Mouse (Mus musculus): ENCODE results near the gene Sytl1. TPM values are rescaled to one million over a fixed set of nuclear protein-coding genes. Genes with fewer than 3 reads are reported as not detected.

Gene Sytl1
- total RNA-seq, 1 experiment, result 2.0 TPM

DNA sequence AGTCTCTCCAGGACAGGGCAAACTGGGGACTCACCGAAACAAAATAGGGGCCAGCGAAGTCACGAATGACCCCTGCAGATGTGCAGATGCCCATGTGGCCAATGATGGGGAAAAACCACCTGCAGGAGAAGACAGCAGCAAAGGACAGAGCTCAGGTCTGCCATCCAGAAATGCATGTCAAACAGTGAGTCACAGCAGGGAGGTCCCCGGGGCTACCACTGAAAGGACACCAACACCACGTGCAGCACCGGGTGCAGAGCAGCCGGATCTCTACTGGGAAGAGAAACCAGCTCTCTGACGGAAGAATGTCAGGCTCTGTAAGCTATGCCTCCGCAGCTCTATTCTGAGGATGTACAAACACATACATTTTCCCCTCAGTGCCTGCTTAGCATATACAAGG is 8.0 kb upstream of the Sytl1 start:
- no peaks in the 10 kb centered on the region for H3K4me1 ChIP-seq (ENCODE audit: control insufficient read depth in 2 of 2, insufficient read depth in 2 of 2, low read length in 2 of 2, poor library complexity in 1 of 2)
- no peak for DNase-seq (ENCODE audit: low read depth, low spot score)
- in situ Hi-C loops (cut with MboI; ENCODE audit: low sequenced_read_pairs in 2 of 2, unreplicated experiment in 2 of 2), result no loop called here
- no peak overlapping the region for H3K27ac ChIP-seq (ENCODE audit: insufficient read depth, low read depth, low read length, poor library complexity, severe bottlenecking)
- no peak overlapping the region for H3K4me3 ChIP-seq (ENCODE audit: insufficient read depth in 1 of 2, low read depth in 1 of 2, low read length in 2 of 2, poor library complexity in 1 of 2, severe bottlenecking in 1 of 2)
- no peak overlapping the region for H3K9ac ChIP-seq (ENCODE audit: insufficient read depth, low read depth, low read length, poor library complexity, severe bottlenecking)
- H3K36me3 ChIP-seq (ENCODE audit: control insufficient read depth, insufficient read depth, low read length, poor library complexity, severe bottlenecking), result peaks cover 39% of the 10 kb centered on the region
- H3K9me3 ChIP-seq (ENCODE audit: control insufficient read depth, insufficient read depth, low read depth, low read length), result no peaks in the 10 kb centered on the region
- TF ChIP-seq HCFC1 (IDR thresholded peaks at IDR 0.05; ENCODE audit: borderline replicate concordance, insufficient read depth, low read length) (no peak), CHD2 (IDR thresholded peaks at IDR 0.05; ENCODE audit: low read depth, low read length) (no peak), ZC3H11A (IDR thresholded peaks at IDR 0.05; ENCODE audit: borderline replicate concordance, low read depth, low read length) (no peak), MAFK (IDR thresholded peaks at IDR 0.05; ENCODE audit: insufficient read depth, low read depth, low read length) (no peak), ZNF384 (IDR thresholded peaks at IDR 0.05; ENCODE audit: low read depth, low read length) (no peak)

DNA sequence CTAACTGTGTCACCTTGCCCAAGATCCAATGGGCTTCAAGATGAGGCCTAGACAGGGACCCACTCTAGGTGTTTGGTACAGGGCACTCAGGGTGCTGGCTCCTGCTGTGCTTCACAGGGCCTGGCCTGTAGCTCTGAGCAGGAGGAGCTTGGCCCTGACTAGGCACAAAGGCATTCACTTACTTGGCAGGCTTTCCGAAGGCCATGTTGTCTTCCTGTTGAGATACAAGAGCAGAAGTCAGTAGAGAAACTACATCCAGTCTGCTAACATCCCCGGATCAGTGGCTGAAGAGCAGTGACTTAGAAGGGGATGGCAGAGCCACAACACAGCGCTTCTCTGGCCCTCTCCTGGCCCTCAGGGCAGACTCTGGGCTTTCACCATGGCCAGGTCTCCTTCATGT is 6.7 kb upstream of the Sytl1 start:
- no peaks in the 10 kb centered on the region for H3K9me3 ChIP-seq (ENCODE audit: control insufficient read depth, insufficient read depth, low read depth, low read length)
- H3K36me3 ChIP-seq (ENCODE audit: control insufficient read depth, insufficient read depth, low read length, poor library complexity, severe bottlenecking), result peaks cover 43% of the 10 kb centered on the region

GRCm38 (mm10) chr4:133268931-133269330 is 6.0 kb upstream of the Sytl1 start:
- Histone ChIP-seq H3K9ac (ENCODE audit: insufficient read depth, low read depth, low read length, poor library complexity, severe bottlenecking) (no peak overlapping the region), H3K4me3 (ENCODE audit: insufficient read depth in 1 of 2, low read depth in 1 of 2, low read length in 2 of 2, poor library complexity in 1 of 2, severe bottlenecking in 1 of 2) (no peak overlapping the region), H3K36me3 (ENCODE audit: control insufficient read depth, insufficient read depth, low read length, poor library complexity, severe bottlenecking) (peaks cover 43% of the 10 kb centered on the region), H3K4me1 (ENCODE audit: control insufficient read depth in 2 of 2, insufficient read depth in 2 of 2, low read length in 2 of 2, poor library complexity in 1 of 2) (no peaks in the 10 kb centered on the region), H3K9me3 (ENCODE audit: control insufficient read depth, insufficient read depth, low read depth, low read length) (no peaks in the 10 kb centered on the region), H3K27ac (ENCODE audit: insufficient read depth, low read depth, low read length, poor library complexity, severe bottlenecking) (no peak overlapping the region)
- in situ Hi-C loops (cut with MboI; ENCODE audit: low sequenced_read_pairs in 2 of 2, unreplicated experiment in 2 of 2), result no loop called here
- DNase-seq (ENCODE audit: low read depth, low spot score), result no peak
- TF ChIP-seq ZC3H11A (IDR thresholded peaks at IDR 0.05; ENCODE audit: borderline replicate concordance, low read depth, low read length), result no peak
- TF ChIP-seq ZNF384 (IDR thresholded peaks at IDR 0.05; ENCODE audit: low read depth, low read length), result no peak
- TF ChIP-seq MAFK (IDR thresholded peaks at IDR 0.05; ENCODE audit: insufficient read depth, low read depth, low read length), result no peak
- TF ChIP-seq HCFC1 (IDR thresholded peaks at IDR 0.05; ENCODE audit: borderline replicate concordance, insufficient read depth, low read length), result no peak
- no peak for TF ChIP-seq CHD2 (IDR thresholded peaks at IDR 0.05; ENCODE audit: low read depth, low read length)

More for the DNA sequence above, 6.7 kb upstream of the Sytl1 start:
- Histone ChIP-seq H3K4me1 (ENCODE audit: control insufficient read depth in 2 of 2, insufficient read depth in 2 of 2, low read length in 2 of 2, poor library complexity in 1 of 2) (no peaks in the 10 kb centered on the region), H3K27ac (ENCODE audit: insufficient read depth, low read depth, low read length, poor library complexity, severe bottlenecking) (no peak overlapping the region), H3K9ac (ENCODE audit: insufficient read depth, low read depth, low read length, poor library complexity, severe bottlenecking) (no peak overlapping the region), H3K4me3 (ENCODE audit: insufficient read depth in 1 of 2, low read depth in 1 of 2, low read length in 2 of 2, poor library complexity in 1 of 2, severe bottlenecking in 1 of 2) (no peak overlapping the region)
- DNase-seq (ENCODE audit: low read depth, low spot score), result no peak
- no peak for TF ChIP-seq ZNF384 (IDR thresholded peaks at IDR 0.05; ENCODE audit: low read depth, low read length)
- in situ Hi-C loops (cut with MboI; ENCODE audit: low sequenced_read_pairs in 2 of 2, unreplicated experiment in 2 of 2), result no loop called here

DNA sequence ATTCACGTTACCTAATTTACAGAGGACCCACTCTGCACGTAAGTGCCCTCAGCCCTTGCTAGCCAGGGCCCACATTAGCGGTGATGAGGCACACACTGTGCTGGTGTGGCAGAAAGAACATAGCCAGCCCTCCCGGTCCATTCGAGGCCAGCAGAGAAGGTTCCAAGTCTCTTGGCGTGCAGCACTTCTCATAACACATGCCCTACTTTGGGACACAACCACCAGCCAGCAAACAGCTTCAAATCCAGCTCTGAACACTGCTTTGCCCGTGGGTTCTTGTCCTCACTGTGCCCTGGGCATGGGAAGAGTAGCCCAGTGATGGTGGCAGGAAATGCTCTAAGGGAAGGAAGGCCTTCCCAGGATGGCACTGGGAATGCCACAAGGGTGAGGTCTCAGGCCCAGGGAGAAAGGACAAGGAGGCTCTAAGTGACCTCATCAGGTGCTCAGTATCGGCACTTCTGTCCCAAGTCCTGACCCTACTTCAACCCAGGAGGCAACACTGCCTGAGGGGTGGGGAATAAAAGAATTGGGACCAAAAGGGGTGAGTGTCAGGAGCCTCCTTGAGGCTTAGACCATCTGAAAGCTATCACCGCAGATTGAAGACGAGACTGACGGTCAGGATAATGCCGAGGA is 3.5 kb upstream of the Sytl1 start:
- H3K27ac ChIP-seq (ENCODE audit: insufficient read depth, low read depth, low read length, poor library complexity, severe bottlenecking), result no peak overlapping the region
- in situ Hi-C loops (cut with MboI; ENCODE audit: low sequenced_read_pairs in 2 of 2, unreplicated experiment in 2 of 2), result no loop called here
- no peak overlapping the region for H3K4me3 ChIP-seq (ENCODE audit: insufficient read depth in 1 of 2, low read depth in 1 of 2, low read length in 2 of 2, poor library complexity in 1 of 2, severe bottlenecking in 1 of 2)
- H3K9me3 ChIP-seq (ENCODE audit: control insufficient read depth, insufficient read depth, low read depth, low read length), result no peaks in the 10 kb centered on the region
- H3K4me1 ChIP-seq (ENCODE audit: control insufficient read depth in 2 of 2, insufficient read depth in 2 of 2, low read length in 2 of 2, poor library complexity in 1 of 2), result peaks cover 0 to 8% of the 10 kb centered on the region in 2 experiments; a peak in 1 of 4 replicates
- DNase-seq (ENCODE audit: low read depth, low spot score), result no peak
- peaks cover 43% of the 10 kb centered on the region for H3K36me3 ChIP-seq (ENCODE audit: control insufficient read depth, insufficient read depth, low read length, poor library complexity, severe bottlenecking)
- no peak overlapping the region for H3K9ac ChIP-seq (ENCODE audit: insufficient read depth, low read depth, low read length, poor library complexity, severe bottlenecking)
- TF ChIP-seq ZC3H11A (IDR thresholded peaks at IDR 0.05; ENCODE audit: borderline replicate concordance, low read depth, low read length) (no peak), HCFC1 (IDR thresholded peaks at IDR 0.05; ENCODE audit: borderline replicate concordance, insufficient read depth, low read length) (no peak), ZNF384 (IDR thresholded peaks at IDR 0.05; ENCODE audit: low read depth, low read length) (no peak), MAFK (IDR thresholded peaks at IDR 0.05; ENCODE audit: insufficient read depth, low read depth, low read length) (no peak), CHD2 (IDR thresholded peaks at IDR 0.05; ENCODE audit: low read depth, low read length) (no peak)

- H3K36me3 ChIP-seq (ENCODE audit: control insufficient read depth, insufficient read depth, low read length, poor library complexity, severe bottlenecking), result peaks cover 41% of the 10 kb centered on the region
- no peaks in the 10 kb centered on the region for H3K9me3 ChIP-seq (ENCODE audit: control insufficient read depth, insufficient read depth, low read depth, low read length)
- in situ Hi-C loops (cut with MboI; ENCODE audit: low sequenced_read_pairs in 2 of 2, unreplicated experiment in 2 of 2), result no loop called here
- no peak for DNase-seq (ENCODE audit: low read depth, low spot score)
- no peak overlapping the region for H3K9ac ChIP-seq (ENCODE audit: insufficient read depth, low read depth, low read length, poor library complexity, severe bottlenecking)
- no peak overlapping the region for H3K4me3 ChIP-seq (ENCODE audit: insufficient read depth in 1 of 2, low read depth in 1 of 2, low read length in 2 of 2, poor library complexity in 1 of 2, severe bottlenecking in 1 of 2)
- H3K27ac ChIP-seq (ENCODE audit: insufficient read depth, low read depth, low read length, poor library complexity, severe bottlenecking), result no peak overlapping the region
- peaks cover 0 to 8% of the 10 kb centered on the region in 2 experiments; a peak in 1 of 4 replicates for H3K4me1 ChIP-seq (ENCODE audit: control insufficient read depth in 2 of 2, insufficient read depth in 2 of 2, low read length in 2 of 2, poor library complexity in 1 of 2)
- TF ChIP-seq ZC3H11A (IDR thresholded peaks at IDR 0.05; ENCODE audit: borderline replicate concordance, low read depth, low read length) (no peak), MAFK (IDR thresholded peaks at IDR 0.05; ENCODE audit: insufficient read depth, low read depth, low read length) (no peak), HCFC1 (IDR thresholded peaks at IDR 0.05; ENCODE audit: borderline replicate concordance, insufficient read depth, low read length) (no peak), ZNF384 (IDR thresholded peaks at IDR 0.05; ENCODE audit: low read depth, low read length) (no peak), CHD2 (IDR thresholded peaks at IDR 0.05; ENCODE audit: low read depth, low read length) (no peak)
These were observed 2.8 kb upstream of the Sytl1 start for GRCm38 (mm10) chr4:133265759-133266158.
